Mouse (Mus musculus) heart, postnatal 14 days (tissue): ENCODE data around the gene Unk. TPM values are rescaled to one million over a fixed set of nuclear protein-coding genes. Genes with fewer than 3 reads are reported as not detected.

ENCODE experiments used
- DNase-seq, 2 experiments: peaks; one replicate each; pipeline ENCODE4 v3.0.0; 2021 to 2022
- intact Hi-C: fragments of 180-260 bp; cut with DNase I; formaldehyde crosslinking; loops from one replicate; pipeline ENCODE4 v1.15.1; 2025
- total RNA-seq, 2 experiments: library from RNA; stranded (reverse); gene quantifications; 2 replicates each; pipeline ENCODE4 v1.2.3; 2021

Unk gene
- total RNA-seq, 2 experiments from 2014 or later, result 12.2 to 12.9 TPM

GRCm38 (mm10) chr11:116027756-116028155 lies 2.4 kb upstream of the Unk start, which contains the start of gene H3f3b:
Gene H3f3b, minus strand, starts transcription at chr11:116027962.
- DNase-seq, result no peak
- intact Hi-C loops, result no loop called here

GRCm38 (mm10) chr11:116028177-116028865 lies 1.8 kb upstream of the Unk start:
- DNase-seq, result no peak
- intact Hi-C loops, result no loop called here

GRCm38 (mm10) chr11:116029086-116029865 lies 846 bp upstream of the Unk start:
- intact Hi-C loops, result no loop called here
- no peak for DNase-seq

GRCm38 (mm10) chr11:116030898-116031845 lies 1.1 kb downstream of the Unk start:
- intact Hi-C loops, result loop anchor here (2.0 kb wide), 1 partner anchor 100 kb away; the partner anchor contains the start of gene Trim65
- peak; percentile 28 to 45 for DNase-seq

- DNase-seq, result no peak
- intact Hi-C loops, result no loop called here
Measured at GRCm38 (mm10) chr11:116034584-116034983, 4.5 kb downstream of the Unk start.

GRCm38 (mm10) chr11:116036671-116037070 lies 6.5 kb downstream of the Unk start:
- DNase-seq, result no peak
- intact Hi-C loops, result loop anchor here (5.0 kb wide), 1 partner anchor 36 kb away; no protein-coding TSS in a partner anchor

GRCm38 (mm10) chr11:116037826-116038225 lies 7.7 kb downstream of the Unk start:
- intact Hi-C loops, result loop anchor here (5.0 kb wide), 1 partner anchor 34 kb away; no protein-coding TSS in a partner anchor
- DNase-seq, result no peak

GRCm38 (mm10) chr11:116040593-116040992 lies 10.5 kb downstream of the Unk start:
- intact Hi-C loops, result loop anchor here (5.0 kb wide), 1 partner anchor 42 kb away; no protein-coding TSS in a partner anchor
- DNase-seq, result peak in 1 of 2 experiments; percentile 45

GRCm38 (mm10) chr11:116041833-116042232 lies 11.7 kb downstream of the Unk start:
- intact Hi-C loops, result loop anchor here (5.0 kb wide), 1 partner anchor 40 kb away; no protein-coding TSS in a partner anchor
- no peak for DNase-seq

GRCm38 (mm10) chr11:116042372-116043138 lies 12.4 kb downstream of the Unk start:
- intact Hi-C loops, result loop anchor here (5.0 kb wide), 1 partner anchor 40 kb away; no protein-coding TSS in a partner anchor
- DNase-seq, result no peak

- no peak for DNase-seq
- intact Hi-C loops, result loop anchor here (5.0 kb wide), 1 partner anchor 39 kb away; no protein-coding TSS in a partner anchor
Measured at GRCm38 (mm10) chr11:116043286-116043685, 13.2 kb downstream of the Unk start.

- intact Hi-C loops, result no loop called here
- no peak for DNase-seq
Measured at GRCm38 (mm10) chr11:116045173-116045572, 15.1 kb downstream of the Unk start.

GRCm38 (mm10) chr11:116049610-116050009 lies 19.5 kb downstream of the Unk start:
- no peak for DNase-seq
- intact Hi-C loops, result no loop called here

- intact Hi-C loops, result no loop called here
- DNase-seq, result no peak
Measured at GRCm38 (mm10) chr11:116050196-116050595, 20.1 kb downstream of the Unk start.

GRCm38 (mm10) chr11:116053510-116054229 lies 23.5 kb downstream of the Unk start:
- no peak for DNase-seq
- intact Hi-C loops, result no loop called here

- DNase-seq, result no peak
- intact Hi-C loops, result no loop called here
Measured at GRCm38 (mm10) chr11:116055873-116056272, 25.8 kb downstream of the Unk start.

GRCm38 (mm10) chr11:116057237-116057881 lies 27.2 kb downstream of the Unk start:
- DNase-seq, result no peak
- intact Hi-C loops, result no loop called here

GRCm38 (mm10) chr11:116058022-116058614 lies 28.0 kb downstream of the Unk start:
- intact Hi-C loops, result no loop called here
- DNase-seq, result no peak
